Mouse (Mus musculus) lung, postnatal 36 days (tissue): ENCODE results near the gene Yap1.

Source experiments
- DNase-seq: peaks from one replicate; pipeline ENCODE4 v3.0.0; 2022; ENCODE audit warnings: mixed read lengths

Gene Yap1

GRCm38 (mm10) chr9:7971993-7972392, 32.4 kb downstream of the Yap1 start:
- no peak for DNase-seq

GRCm38 (mm10) chr9:7967980-7968379, 36.4 kb downstream of the Yap1 start:
- DNase-seq, result no peak

GRCm38 (mm10) chr9:7965590-7965989, 38.8 kb downstream of the Yap1 start:
- DNase-seq, result peak; percentile 34

GRCm38 (mm10) chr9:7963867-7964266, 40.5 kb downstream of the Yap1 start:
- DNase-seq, result no peak

GRCm38 (mm10) chr9:7962915-7963314, 41.5 kb downstream of the Yap1 start:
- no peak for DNase-seq

- peak; percentile 65 for DNase-seq
These were observed 42.8 kb downstream of the Yap1 start for GRCm38 (mm10) chr9:7961366-7962160.

- DNase-seq, result peak; percentile 79
These were observed 44.0 kb downstream of the Yap1 start for GRCm38 (mm10) chr9:7960382-7960781.

- no peak for DNase-seq
These were observed 45.1 kb downstream of the Yap1 start for GRCm38 (mm10) chr9:7959301-7959700.

GRCm38 (mm10) chr9:7958025-7958593, 46.3 kb downstream of the Yap1 start:
- no peak for DNase-seq

- no peak for DNase-seq
These were observed 47.0 kb downstream of the Yap1 start for GRCm38 (mm10) chr9:7957407-7957806.

GRCm38 (mm10) chr9:7956400-7956799, 48.0 kb downstream of the Yap1 start:
- DNase-seq, result no peak

GRCm38 (mm10) chr9:7952886-7953285, 51.5 kb downstream of the Yap1 start:
- DNase-seq, result no peak

- DNase-seq, result no peak
These were observed 54.2 kb downstream of the Yap1 start for GRCm38 (mm10) chr9:7950211-7950644.

- DNase-seq, result no peak
These were observed 56.5 kb downstream of the Yap1 start for GRCm38 (mm10) chr9:7947946-7948345.

- DNase-seq, result peak; percentile 31
These were observed 60.5 kb downstream of the Yap1 start for GRCm38 (mm10) chr9:7943796-7944462.

- DNase-seq, result no peak
These were observed 61.7 kb downstream of the Yap1 start for GRCm38 (mm10) chr9:7942701-7943100.

GRCm38 (mm10) chr9:7940075-7940474, 64.3 kb downstream of the Yap1 start:
- DNase-seq, result no peak

GRCm38 (mm10) chr9:7934419-7934818, 70.0 kb downstream of the Yap1 start:
- no peak for DNase-seq

GRCm38 (mm10) chr9:7929552-7929951, 74.8 kb downstream of the Yap1 start:
- peak; percentile 61 for DNase-seq

GRCm38 (mm10) chr9:7928866-7929265, 75.5 kb downstream of the Yap1 start:
- DNase-seq, result no peak

- DNase-seq, result no peak
These were observed 76.1 kb downstream of the Yap1 start for GRCm38 (mm10) chr9:7928207-7928793.

GRCm38 (mm10) chr9:7914925-7915324, 89.5 kb downstream of the Yap1 start:
- no peak for DNase-seq

- peak; percentile 70 for DNase-seq
These were observed 89.9 kb downstream of the Yap1 start for GRCm38 (mm10) chr9:7914487-7914886.

- DNase-seq, result no peak
These were observed 90.4 kb downstream of the Yap1 start for GRCm38 (mm10) chr9:7913953-7914352.
